Mouse (Mus musculus) layer of hippocampus, adult 2 months (tissue): ENCODE results near the gene G6pd2. TPM values are rescaled to one million over a fixed set of nuclear protein-coding genes. Genes with fewer than 3 reads are reported as not detected.

ENCODE experiments used
- DNase-seq, 2 experiments: peaks; one replicate each; pipeline ENCODE4 v3.0.0; 2022; ENCODE audit warnings: low spot score in 2 of 2
- H3K27ac ChIP-seq: fragments of 200-600 bp; 2 replicates; pipeline ENCODE4 v1.8.1; 2022
- H3K4me3 ChIP-seq: fragments of 200-600 bp; 2 replicates; pipeline ENCODE4 v1.8.1; 2022; ENCODE audit warnings: mild to moderate bottlenecking
- CTCF ChIP-seq: fragments of 200-600 bp; conservative IDR thresholded peaks from 2 replicates; pipeline ENCODE4 v1.8.1; 2022; ENCODE audit warnings: antibody characterized with exemption, mild to moderate bottlenecking, moderate library complexity
- long read RNA-seq, 2 experiments: library from polyadenylated mRNA; stranded (forward); transcript quantifications; one replicate each; pipeline ENCODE4 v2.0.0; 2021; ENCODE audit warnings: borderline mapping rate in 2 of 2
- total RNA-seq, 2 experiments: library from RNA; stranded (reverse); gene quantifications; 2 replicates each; pipeline ENCODE4 v1.2.3; 2021

G6pd2 gene
- not detected for total RNA-seq
- long read RNA-seq, experiment 1 = 0 reads
- long read RNA-seq, experiment 2 = 0 reads

DNA sequence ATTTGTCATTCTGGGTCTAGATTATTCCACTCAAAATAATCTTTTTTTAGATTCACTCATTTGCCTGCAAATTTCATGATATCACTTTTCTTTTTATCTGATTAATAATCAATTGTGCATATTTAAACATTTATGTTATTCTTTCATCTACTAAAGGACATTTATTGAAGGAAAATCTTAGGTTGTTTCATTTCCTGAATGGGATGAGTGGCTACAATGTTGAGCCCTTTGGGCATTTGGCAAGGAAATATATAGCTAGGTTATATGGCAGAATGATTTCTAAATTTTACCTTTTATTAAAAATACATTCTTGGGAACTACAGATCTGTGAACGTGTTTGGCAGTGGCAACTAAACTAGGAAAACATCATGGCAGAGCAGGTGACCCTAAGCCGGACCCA is at the start of gene G6pd2:
TSS of gene G6pd2 (plus strand) at position 301 of the 400 bp plus-strand sequence.
- Histone ChIP-seq H3K4me3 (no peak within 1 kb of the TSS), H3K27ac (no peak within 1 kb of the TSS)
- no peak for TF ChIP-seq CTCF
- DNase-seq = no peak

GRCm38 (mm10) chr5:61764214-61764613 is 44.4 kb upstream of the G6pd2 start:
- no peak overlapping the region for H3K4me3 ChIP-seq
- no peak overlapping the region for H3K27ac ChIP-seq
- TF ChIP-seq CTCF = no peak
- no peak for DNase-seq

- no peak for DNase-seq
- H3K27ac ChIP-seq = no peak overlapping the region
- TF ChIP-seq CTCF = no peak
These were observed 24.4 kb downstream of the G6pd2 start for GRCm38 (mm10) chr5:61832935-61833551.

GRCm38 (mm10) chr5:61843891-61844290 is 35.3 kb downstream of the G6pd2 start:
- peak; percentile 20 to 49 for DNase-seq

More at GRCm38 (mm10) chr5:61832935-61833551, 24.4 kb downstream of the G6pd2 start:
- no peak overlapping the region for H3K4me3 ChIP-seq

More at GRCm38 (mm10) chr5:61843891-61844290, 35.3 kb downstream of the G6pd2 start:
- Histone ChIP-seq H3K4me3 (no peak overlapping the region), H3K27ac (no peak overlapping the region)
- TF ChIP-seq CTCF = no peak
